Mouse (Mus musculus) CH12.LX (cell line): ENCODE data around the gene Tmem43. TPM values are rescaled to one million over a fixed set of nuclear protein-coding genes. Genes with fewer than 3 reads are reported as not detected.

Source experiments
- DNase-seq: peaks from one replicate; pipeline ENCODE4 v3.0.0-alpha.2; 2013; ENCODE audit errors: extremely low read depth
- H3K27ac ChIP-seq: 2 replicates; pipeline ENCODE4 v1.5.1; 2012; ENCODE audit warnings: low read depth, mild to moderate bottlenecking, control low read depth, moderate library complexity; ENCODE audit not compliant: insufficient read depth
- H3K27me3 ChIP-seq: replicated peaks from 2 replicates; pipeline ENCODE3; 2012; ENCODE audit warnings: inconsistent platforms
- H3K36me3 ChIP-seq, 2 experiments: replicated peaks in 1 of 2; 2 replicates each; pipeline versions ENCODE3 to v1.6.1; 2012; ENCODE audit warnings: inconsistent platforms in 1 of 2, low read length in 1 of 2, mild to moderate bottlenecking in 1 of 2, mixed read lengths in 1 of 2, moderate library complexity in 1 of 2; ENCODE audit not compliant: control insufficient read depth in 1 of 2, insufficient read depth in 1 of 2
- H3K4me1 ChIP-seq, 2 experiments: 2 replicates each; pipeline ENCODE4 v1.6.1; 2012; ENCODE audit warnings: inconsistent platforms in 1 of 2, moderate library complexity in 1 of 2; ENCODE audit not compliant: insufficient read depth in 2 of 2, control insufficient read depth in 1 of 2
- H3K4me2 ChIP-seq: 2 replicates; pipeline ENCODE4 v1.6.1; 2012; ENCODE audit warnings: low read depth, mild to moderate bottlenecking, control low read depth; ENCODE audit not compliant: poor library complexity, insufficient read depth, severe bottlenecking
- H3K4me3 ChIP-seq, 3 experiments: fragments of 150-350 bp in 1 of 3; sonication (generic) in 1 of 3; replicated peaks in 1 of 3; 2 replicates each; pipeline versions ENCODE3 to v1.5.1; 2011 to 2012; ENCODE audit warnings: low read depth in 2 of 3, low read length in 2 of 3, mild to moderate bottlenecking in 2 of 3, moderate library complexity in 2 of 3, control low read depth in 1 of 3, improper control_type of control experiment in 1 of 3, inconsistent platforms in 1 of 3, mixed read lengths in 1 of 3; ENCODE audit not compliant: poor library complexity in 1 of 3
- H3K79me2 ChIP-seq: replicated peaks from 2 replicates; pipeline ENCODE4 v1.6.1; 2012; ENCODE audit warnings: mild to moderate bottlenecking, moderate library complexity; ENCODE audit not compliant: control insufficient read depth, poor library complexity, insufficient read depth, severe bottlenecking; ENCODE audit errors: extremely low read depth
- H3K9ac ChIP-seq: 2 replicates; pipeline ENCODE4 v1.6.1; 2012; ENCODE audit warnings: low read depth, mild to moderate bottlenecking, control low read depth, moderate library complexity; ENCODE audit not compliant: insufficient read depth
- H3K9me3 ChIP-seq: replicated peaks from 2 replicates; pipeline ENCODE3; 2012; ENCODE audit warnings: low read length, inconsistent platforms, mixed read lengths
- BHLHE40 ChIP-seq: IDR thresholded peaks from 2 replicates; pipeline ENCODE4 v1.6.1; 2011; ENCODE audit warnings: mild to moderate bottlenecking, low read depth, low read length, improper control_type of control experiment
- CHD2 ChIP-seq: IDR thresholded peaks from 2 replicates; pipeline ENCODE4 v1.6.1; 2011; ENCODE audit warnings: low read length, improper control_type of control experiment
- CTCF ChIP-seq, 2 experiments: IDR thresholded peaks in 1 of 2; conservative IDR thresholded peaks in 1 of 2; 2 replicates each; pipeline ENCODE4 v1.5.1; 2011 to 2012; ENCODE audit warnings: low read depth in 2 of 2, low read length in 2 of 2, improper control_type of control experiment in 1 of 2, inconsistent platforms in 1 of 2, mild to moderate bottlenecking in 1 of 2, moderate library complexity in 1 of 2
- E2F4 ChIP-seq: IDR thresholded peaks from 2 replicates; pipeline ENCODE4 v1.6.1; 2011; ENCODE audit warnings: low read depth, low read length, improper control_type of control experiment; ENCODE audit not compliant: insufficient replicate concordance
- ELF1 ChIP-seq: IDR thresholded peaks from 2 replicates; pipeline ENCODE4 v1.6.1; 2014; ENCODE audit warnings: low read depth, mild to moderate bottlenecking, inconsistent platforms, low read length, improper control_type of control experiment
- EP300 ChIP-seq: IDR thresholded peaks from 2 replicates; pipeline ENCODE4 v1.6.1; 2011; ENCODE audit warnings: low read length, improper control_type of control experiment
- IRF4 ChIP-seq: IDR thresholded peaks from 2 replicates; pipeline ENCODE4 v1.6.1; 2014; ENCODE audit warnings: low read depth, mild to moderate bottlenecking, inconsistent platforms, low read length, improper control_type of control experiment
- JUN ChIP-seq: IDR thresholded peaks from 2 replicates; pipeline ENCODE4 v1.6.1; 2011; ENCODE audit warnings: low read depth, mild to moderate bottlenecking, low read length, improper control_type of control experiment, moderate library complexity; ENCODE audit not compliant: insufficient read depth
- JUND ChIP-seq: conservative IDR thresholded peaks from 2 replicates; pipeline ENCODE4 v1.6.1; 2011; ENCODE audit warnings: low read depth, low read length, improper control_type of control experiment
- KAT2A ChIP-seq: IDR thresholded peaks from 2 replicates; pipeline ENCODE4 v1.6.1; 2012; ENCODE audit warnings: low read length, improper control_type of control experiment, inconsistent platforms; ENCODE audit not compliant: insufficient replicate concordance
- MAFK ChIP-seq: IDR thresholded peaks from 2 replicates; pipeline ENCODE4 v1.6.1; 2011; ENCODE audit warnings: low read length, improper control_type of control experiment; ENCODE audit not compliant: insufficient replicate concordance
- MAX ChIP-seq: IDR thresholded peaks from 2 replicates; pipeline ENCODE4 v1.6.1; 2011; ENCODE audit warnings: low read length, improper control_type of control experiment
- MEF2A ChIP-seq: IDR thresholded peaks from 2 replicates; pipeline ENCODE4 v1.6.1; 2014; ENCODE audit warnings: low read depth, mild to moderate bottlenecking, inconsistent platforms, low read length, improper control_type of control experiment, borderline replicate concordance
- MYC ChIP-seq: IDR thresholded peaks from 2 replicates; pipeline ENCODE4 v1.6.1; 2011; ENCODE audit warnings: low read depth, mild to moderate bottlenecking, improper control_type of control experiment, low read length
- POLR2AphosphoS2 ChIP-seq: IDR thresholded peaks from 2 replicates; pipeline ENCODE4 v1.6.1; 2011; ENCODE audit warnings: low read depth, low read length, improper control_type of control experiment
- RAD21 ChIP-seq: IDR thresholded peaks from 2 replicates; pipeline ENCODE4 v1.6.1; 2011; ENCODE audit warnings: low read depth, mild to moderate bottlenecking, low read length, improper control_type of control experiment, moderate library complexity
- RCOR1 ChIP-seq: conservative IDR thresholded peaks from 2 replicates; pipeline ENCODE4 v1.6.1; 2012; ENCODE audit warnings: low read depth, mild to moderate bottlenecking, inconsistent platforms, low read length, improper control_type of control experiment
- SIN3A ChIP-seq: IDR thresholded peaks from 2 replicates; pipeline ENCODE4 v1.6.1; 2012; ENCODE audit warnings: low read length, improper control_type of control experiment, inconsistent platforms
- SMC3 ChIP-seq: IDR thresholded peaks from 2 replicates; pipeline ENCODE4 v1.6.1; 2011; ENCODE audit warnings: low read depth, low read length, improper control_type of control experiment
- TBP ChIP-seq: conservative IDR thresholded peaks from 2 replicates; pipeline ENCODE4 v1.6.1; 2011; ENCODE audit warnings: low read depth, low read length, improper control_type of control experiment
- TCF12 ChIP-seq: IDR thresholded peaks from 2 replicates; pipeline ENCODE4 v1.6.1; 2014; ENCODE audit warnings: low read depth, mild to moderate bottlenecking, inconsistent platforms, low read length, improper control_type of control experiment
- UBTF ChIP-seq: IDR thresholded peaks from 2 replicates; pipeline ENCODE4 v1.6.1; 2012; ENCODE audit warnings: low read depth, mild to moderate bottlenecking, inconsistent platforms, low read length, improper control_type of control experiment, moderate library complexity
- USF1 ChIP-seq: IDR thresholded peaks from 2 replicates; pipeline ENCODE4 v1.6.1; 2014; ENCODE audit warnings: low read depth, mild to moderate bottlenecking, inconsistent platforms, low read length, improper control_type of control experiment
- USF2 ChIP-seq: conservative IDR thresholded peaks from 2 replicates; pipeline ENCODE4 v1.6.1; 2011; ENCODE audit warnings: low read depth, low read length, improper control_type of control experiment
- ZC3H11A ChIP-seq: IDR thresholded peaks from 2 replicates; pipeline ENCODE4 v1.6.1; 2012; ENCODE audit warnings: low read depth, mild to moderate bottlenecking, inconsistent platforms, low read length, improper control_type of control experiment
- ZKSCAN1 ChIP-seq: IDR thresholded peaks from 2 replicates; pipeline ENCODE4 v1.6.1; 2012; ENCODE audit warnings: low read depth, inconsistent platforms, low read length, improper control_type of control experiment, borderline replicate concordance
- ZMIZ1 ChIP-seq: IDR thresholded peaks from 2 replicates; pipeline ENCODE4 v1.6.1; 2012; ENCODE audit warnings: low read depth, mild to moderate bottlenecking, inconsistent platforms, low read length, improper control_type of control experiment
- ZNF384 ChIP-seq: IDR thresholded peaks from 2 replicates; pipeline ENCODE4 v1.6.1; 2012; ENCODE audit warnings: low read depth, low read length, improper control_type of control experiment, inconsistent platforms
- dilution Hi-C: fragments of 300-500 bp; cut with MboI; formaldehyde crosslinking; loops from 2 replicates; pipeline ENCODE4 v1.14.3; 2020; ENCODE audit warnings: low sequenced_read_pairs; ENCODE audit not compliant: extremely low pct_unique_long_range_greater_than_20kb, extremely low pct_ligation_motif_present
- in situ Hi-C: fragments of 300-500 bp; cut with MboI; formaldehyde crosslinking; loops from 3 replicates; pipeline ENCODE4 v1.14.3; 2019; ENCODE audit warnings: low sequenced_read_pairs, low pct_ligation_motif_present, low pct_unique_long_range_greater_than_20kb, mixed read lengths
- polyA plus RNA-seq: library from polyadenylated mRNA; unstranded; fragments of >175 nt; gene quantifications from 2 replicates; pipeline ENCODE4 v1.2.1, GENCODE M21; 2012; ENCODE audit warnings: low read depth; ENCODE audit not compliant: insufficient read length
- total RNA-seq, 2 experiments: library from RNA; depleted of rRNA; stranded (reverse); fragments of 300-350 nt in 1 of 2; fragments of >200 nt in 1 of 2; gene quantifications; 2 replicates each; pipeline ENCODE4 v1.2.3; 2012 to 2014

Tmem43 gene
- total and polyA plus RNA-seq, 3 experiments = 19.2 to 29.7 (median 25.0) TPM

GRCm38 (mm10) chr6:91533359-91533758 is 59.9 kb downstream of the Tmem43 start:
- Histone ChIP-seq H3K4me3 (no peak overlapping the region), H3K27me3 (no peaks in the 10 kb centered on the region)
- TF ChIP-seq JUND (no peak), BHLHE40 (no peak), ZC3H11A (no peak), TBP (no peak), UBTF (no peak), TCF12 (no peak), USF1 (no peak), CTCF (conservative IDR thresholded peaks at IDR 0.05 in 1 of 2, IDR thresholded peaks at IDR 0.05 in 1 of 2; ENCODE audit: low read depth in 2 of 2, low read length in 2 of 2) (no peak), JUN (no peak), CHD2 (no peak), EP300 (no peak), MAX (no peak), USF2 (no peak), IRF4 (no peak), POLR2AphosphoS2 (no peak), ELF1 (no peak), RCOR1 (no peak), ZKSCAN1 (no peak), ZMIZ1 (no peak), SIN3A (no peak)
- TF ChIP-seq, all 38 proteins: peak for 0
- H3K36me3 ChIP-seq = peaks cover under 1 to 8% of the 10 kb centered on the region in 2 experiments
- dilution Hi-C loops = no loop called here
- in situ Hi-C loops = loop anchor here (25.0 kb wide), 1 partner anchor 529 kb away; no protein-coding TSS in a partner anchor
- H3K79me2 ChIP-seq = no peaks in the 10 kb centered on the region
- H3K4me2 ChIP-seq = no peak overlapping the region
- H3K4me1 ChIP-seq = no peaks in the 10 kb centered on the region
- H3K9me3 ChIP-seq = no peaks in the 10 kb centered on the region
- no peak overlapping the region for H3K27ac ChIP-seq
- no peak for DNase-seq
- H3K9ac ChIP-seq = no peak overlapping the region

- Histone ChIP-seq H3K4me3 (no peak overlapping the region), H3K36me3 (peaks cover 0 to 4% of the 10 kb centered on the region in 2 experiments), H3K4me1 (no peaks in the 10 kb centered on the region), H3K27me3 (no peaks in the 10 kb centered on the region), H3K9me3 (no peaks in the 10 kb centered on the region), H3K9ac (no peak overlapping the region), H3K4me2 (no peak overlapping the region), H3K27ac (no peak overlapping the region), H3K79me2 (no peaks in the 10 kb centered on the region)
- no peak for DNase-seq
- dilution Hi-C loops = no loop called here
- TF ChIP-seq RAD21 (no peak), RCOR1 (no peak), KAT2A (no peak), IRF4 (no peak), MYC (no peak), CHD2 (no peak), ZNF384 (no peak), MEF2A (no peak), E2F4 (no peak), SMC3 (no peak), MAFK (no peak), POLR2AphosphoS2 (no peak), USF2 (no peak), JUND (no peak)
- in situ Hi-C loops = loop anchor here (25.0 kb wide), 1 partner anchor 529 kb away; no protein-coding TSS in a partner anchor
Observed at GRCm38 (mm10) chr6:91533771-91534170, 60.3 kb downstream of the Tmem43 start.
